Mouse (Mus musculus): Measurements from ENCODE around the gene Odf3l2.
A peak's percentile ranks its signal among the peaks of the same experiment; 100 is the strongest.

GRCm38 (mm10) chr10:79682916-79683582 is 37.5 kb upstream of the Odf3l2 start:
- TF ChIP-seq CTCF (IDR thresholded peaks at IDR 0.05 in 2 of 3, conservative IDR thresholded peaks at IDR 0.05 in 1 of 3; ENCODE audit: control insufficient read depth in 1 of 3, insufficient read depth in 1 of 3, low read depth in 2 of 3, low read length in 3 of 3, poor library complexity in 1 of 3, severe bottlenecking in 1 of 3) (peak; percentile 39 to 57 (median 49); a peak in 5 of 6 replicates), EP300 (IDR thresholded peaks at IDR 0.05; ENCODE audit: low read depth in 1 of 2, low read length in 2 of 2) (no peak), USF2 (IDR thresholded peaks at IDR 0.05; ENCODE audit: borderline replicate concordance in 1 of 2, insufficient read depth in 1 of 2, low read depth in 1 of 2, low read length in 2 of 2) (no peak), POLR2AphosphoS2 (IDR thresholded peaks at IDR 0.05; ENCODE audit: low read length) (no peak), GATA1 (IDR thresholded peaks at IDR 0.05; ENCODE audit: low read depth, low read length) (no peak), CHD1 (IDR thresholded peaks at IDR 0.05; ENCODE audit: low read depth, low read length) (peak; percentile 81; the same call in 1 of the 2 replicates), MAX (IDR thresholded peaks at IDR 0.05; ENCODE audit: low read length) (no peak), NRF1 (IDR thresholded peaks at IDR 0.05; ENCODE audit: insufficient read depth, low read depth, low read length, poor library complexity, severe bottlenecking) (no peak)

All from MEL (cell line).